Mouse (Mus musculus) hindbrain, embryonic 11.5 days (tissue): ENCODE data around the gene Plcd1. TPM values are rescaled to one million over a fixed set of nuclear protein-coding genes. Genes with fewer than 3 reads are reported as not detected.

ENCODE experiments used
- ATAC-seq: fragments of 200-750 bp; cut with Nextera tagmentation; 2 replicates; pipeline ENCODE4 v1.8.0; 2017; ENCODE audit warnings: mild to moderate bottlenecking, moderate TSS enrichment, moderate library complexity; ENCODE audit not compliant: low FRiP score
- DNase-seq: peaks from one replicate; pipeline ENCODE4 v3.0.0-alpha.2; 2015; ENCODE audit warnings: low spot score
- H3K27ac ChIP-seq: fragments of 300-500 bp; sonication (generic); 2 replicates; pipeline ENCODE4 v1.5.1; 2014; ENCODE audit warnings: mild to moderate bottlenecking, low read depth, low read length
- H3K27me3 ChIP-seq: fragments of 300-500 bp; sonication (generic); 2 replicates; pipeline ENCODE4 v1.6.1; 2014; ENCODE audit warnings: mild to moderate bottlenecking, low read length, moderate library complexity, mixed read lengths; ENCODE audit not compliant: control insufficient read depth, insufficient read depth
- H3K36me3 ChIP-seq: fragments of 300-500 bp; sonication (generic); 2 replicates; pipeline ENCODE4 v1.6.1; 2014; ENCODE audit warnings: mild to moderate bottlenecking, low read length, moderate library complexity, mixed read lengths; ENCODE audit not compliant: control insufficient read depth, insufficient read depth
- H3K4me1 ChIP-seq: fragments of 300-500 bp; sonication (generic); replicated peaks from 2 replicates; pipeline ENCODE4 v1.6.1; 2014; ENCODE audit warnings: low read length, mixed read lengths; ENCODE audit not compliant: control insufficient read depth, insufficient read depth
- H3K4me2 ChIP-seq: fragments of 300-500 bp; sonication (generic); replicated peaks from 2 replicates; pipeline ENCODE4 v1.6.1; 2014; ENCODE audit warnings: mild to moderate bottlenecking, low read depth, low read length
- H3K4me3 ChIP-seq: fragments of 300-500 bp; sonication (generic); 2 replicates; pipeline ENCODE4 v1.5.1; 2014; ENCODE audit warnings: low read depth, low read length
- H3K9ac ChIP-seq: fragments of 300-500 bp; sonication (generic); 2 replicates; pipeline ENCODE4 v1.6.1; 2014; ENCODE audit warnings: low read depth, low read length
- H3K9me3 ChIP-seq: fragments of 300-500 bp; sonication (generic); 2 replicates; pipeline ENCODE4 v1.6.1; 2016; ENCODE audit warnings: low read length; ENCODE audit not compliant: control insufficient read depth
- WGBS: fragments of 180-500 bp; shearing (Covaris S2); extraction: QIAGEN DNeasy Blood & Tissue Kit; methylation state at CpG from one replicate; pipeline ENCODE4 v1.1.7; 2014; 5-methylcytosine and 5-hydroxymethylcytosine counted together
- polyA plus RNA-seq: library from polyadenylated mRNA; unstranded; fragments of >200 nt; fragmentation: Nextera tagmentation; extraction: Ambion mirVana; gene quantifications from 2 replicates; pipeline ENCODE4 v1.2.1, GENCODE M21; 2014

The Plcd1 gene
- polyA plus RNA-seq, 1 experiment from 2014 or later = 27.7 TPM

DNA sequence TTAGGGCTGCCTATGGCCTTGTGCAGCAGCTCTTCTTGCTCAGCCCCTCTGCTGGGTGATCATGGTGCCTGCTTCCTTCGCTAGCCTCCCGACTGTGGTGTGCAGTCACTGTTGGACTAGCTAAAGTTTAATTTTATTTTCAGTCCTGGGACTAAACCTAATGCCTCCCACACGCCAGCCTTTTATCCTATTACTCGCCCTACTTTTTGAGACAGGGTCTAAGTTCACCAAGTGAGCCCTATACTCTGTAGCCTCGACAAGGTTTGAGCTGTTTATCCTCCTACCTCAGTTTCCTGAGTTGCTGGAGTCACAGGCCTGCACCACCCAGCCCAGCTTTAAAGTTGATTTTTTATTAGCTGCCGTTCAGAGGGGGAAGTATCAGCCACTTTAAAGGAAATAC lies 68.0 kb downstream of the Plcd1 start:
- H3K27ac ChIP-seq = no peak overlapping the region
- ATAC-seq (no peak), DNase-seq (no peak)
- H3K9ac ChIP-seq = no peak overlapping the region
- no peaks in the 10 kb centered on the region for H3K36me3 ChIP-seq
- H3K4me2 ChIP-seq = no peak overlapping the region
- no peaks in the 10 kb centered on the region for H3K9me3 ChIP-seq
- no peaks in the 10 kb centered on the region for H3K4me1 ChIP-seq
- no peaks in the 10 kb centered on the region for H3K27me3 ChIP-seq
- WGBS = 91% methylated on average over 6 of the region's 6 CpGs
- H3K4me3 ChIP-seq = no peak overlapping the region

DNA sequence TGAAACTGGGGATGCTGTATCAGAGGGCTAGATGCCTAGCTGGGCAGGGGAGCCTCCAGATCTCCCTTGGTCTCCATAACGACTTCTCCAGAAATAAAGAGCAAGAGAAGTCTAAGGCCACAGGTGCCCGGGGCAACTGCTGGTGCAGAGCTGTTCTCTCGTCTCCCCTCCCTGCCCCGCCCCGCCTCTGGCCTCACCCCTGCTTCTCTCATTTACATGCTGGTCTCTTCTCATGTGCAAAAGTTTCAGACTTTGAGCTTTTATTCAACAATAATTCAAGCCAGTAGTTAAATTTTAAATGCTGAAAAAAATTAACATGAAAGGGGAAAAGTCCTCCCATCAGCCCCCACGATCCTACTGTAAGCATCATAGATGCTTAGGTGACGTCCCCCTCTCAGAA lies 71.6 kb downstream of the Plcd1 start:
- Histone ChIP-seq H3K9ac (no peak overlapping the region), H3K36me3 (no peaks in the 10 kb centered on the region), H3K27ac (no peak overlapping the region), H3K4me2 (no peak overlapping the region), H3K9me3 (no peaks in the 10 kb centered on the region), H3K4me1 (no peaks in the 10 kb centered on the region), H3K4me3 (no peak overlapping the region), H3K27me3 (no peaks in the 10 kb centered on the region)
- WGBS = 79% methylated on average over 7 of the region's 7 CpGs
- DNase-seq = no peak
- no peak for ATAC-seq

Other genes starting within 250 kb of the Plcd1 start
- gene Ctdspl, start 167.0 kb downstream of the Plcd1 start, polyA plus RNA-seq = 8.1 TPM in 2 replicates
- 7.5 and 8.8 TPM in 2 replicates for gene Vill, start 40.7 kb downstream of the Plcd1 start, polyA plus RNA-seq
- gene Dlec1, start 9.0 kb upstream of the Plcd1 start, polyA plus RNA-seq = 1.4 and 2.1 TPM in 2 replicates
- gene Acaa1b, start 63.6 kb upstream of the Plcd1 start, polyA plus RNA-seq = 1.4 and 1.7 TPM in 2 replicates
- not detected in 2 replicates for gene Gm47289, start 65.7 kb upstream of the Plcd1 start, polyA plus RNA-seq
- gene Slc22a13, start 115.6 kb upstream of the Plcd1 start, polyA plus RNA-seq = not detected in 2 replicates
- gene Oxsr1, start 228.9 kb upstream of the Plcd1 start, polyA plus RNA-seq = 15.6 and 17.1 TPM in 2 replicates
- 55.2 and 62.6 TPM in 2 replicates for gene Acaa1a, start 246.2 kb upstream of the Plcd1 start, polyA plus RNA-seq
- 5.7 and 7.4 TPM in 2 replicates for gene Myd88, start 247.9 kb upstream of the Plcd1 start, polyA plus RNA-seq